8 mouse cellular contexts compared by ENCODE assay signal in the genomic region with DNA sequence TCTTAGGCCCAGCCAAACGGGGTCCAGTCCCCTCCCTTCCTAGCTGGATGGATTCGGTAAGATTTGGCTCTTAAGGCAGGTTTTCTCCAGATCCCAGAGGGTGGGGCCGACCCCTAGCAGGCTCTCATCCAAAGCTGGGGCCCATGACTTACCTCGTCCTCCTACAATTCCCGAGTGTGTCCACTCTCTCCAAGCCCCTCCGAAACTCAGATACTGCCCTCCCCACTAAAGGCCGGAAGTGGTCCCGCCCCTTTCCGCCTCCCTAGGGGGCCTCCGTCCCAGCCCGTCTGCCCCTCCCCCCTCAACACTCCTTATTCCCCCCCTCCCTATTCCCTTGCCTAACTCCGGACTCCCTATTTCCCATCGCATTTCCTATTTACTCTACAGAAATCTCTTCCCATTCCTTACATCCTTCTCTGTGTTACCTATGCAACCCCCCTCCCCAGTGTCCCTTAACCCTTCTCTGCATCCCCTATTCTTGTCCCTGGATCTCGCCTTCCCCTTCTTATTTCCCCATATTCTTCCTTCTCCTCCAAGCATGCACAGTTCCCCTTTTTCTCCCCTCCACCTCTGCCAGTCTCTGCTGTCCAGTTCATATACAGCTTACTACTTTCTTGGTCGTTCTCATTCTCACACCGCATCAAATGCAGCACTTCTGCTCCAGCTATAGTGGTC. TPM values are rescaled to one million over a fixed set of nuclear protein-coding genes. Genes with fewer than 3 reads are reported as not detected.
DNase-seq lines count a peak whose midpoint lies in the region; ATAC-seq and TF ChIP-seq lines count a peak whose summit lies in the region.

No protein-coding gene starts in this region.

- 13% methylated on average over 15 of the region's 16 CpGs for WGBS in intestine, embryonic 16.5 days
- WGBS in liver, adult 2 months: 3% methylated on average over 15 of the region's 16 CpGs
- 26% methylated on average over 16 of the region's 16 CpGs for WGBS in midbrain, embryonic 16.5 days

- no peaks in the 10 kb centered on the region for H3K36me3 ChIP-seq in intestine, embryonic 16.5 days (ENCODE audit: control insufficient read depth, insufficient read depth, low read length)
- no peaks in the 10 kb centered on the region for H3K36me3 ChIP-seq in liver, adult 2 months (ENCODE audit: control insufficient read depth, insufficient read depth, low read length)
- H3K36me3 ChIP-seq in midbrain, embryonic 16.5 days (ENCODE audit: control insufficient read depth, insufficient read depth, low read length): no peaks in the 10 kb centered on the region

- peak; percentile 79 for ATAC-seq in granulocyte monocyte progenitor cell, adult 5-6 weeks (replicated peaks; ENCODE audit: poor library complexity, severe bottlenecking)
- peak; percentile 63 for ATAC-seq in intestine, embryonic 16.5 days
- ATAC-seq in midbrain, embryonic 16.5 days: peak; percentile 78

- H3K79me2 ChIP-seq in liver, adult 2 months (ENCODE audit: control insufficient read depth, insufficient read depth, low read length): no peaks in the 10 kb centered on the region

- peak overlapping the region; percentile 53 for H3K27ac ChIP-seq in intestine, embryonic 16.5 days (ENCODE audit: low read length)
- H3K27ac ChIP-seq in liver, adult 2 months (replicated peaks; ENCODE audit: insufficient read depth, low read depth, low read length): no peak overlapping the region
- peak overlapping the region; percentile 87 for H3K27ac ChIP-seq in midbrain, embryonic 16.5 days (ENCODE audit: low read length)

- H3K4me2 ChIP-seq in intestine, embryonic 16.5 days (ENCODE audit: low read depth, low read length): peak overlapping the region; percentile 53
- peak overlapping the region; percentile 54 for H3K4me2 ChIP-seq in midbrain, embryonic 16.5 days (ENCODE audit: low read length)

- H3K4me3 ChIP-seq in intestine, embryonic 16.5 days (ENCODE audit: low read length): peak overlapping the region; percentile 51
- peak overlapping the region; percentile 66 for H3K4me3 ChIP-seq in liver, adult 2 months (ENCODE audit: insufficient read depth, low read depth, low read length)
- H3K4me3 ChIP-seq in midbrain, embryonic 16.5 days (ENCODE audit: low read depth, low read length): peak overlapping the region; percentile 52

- TF ChIP-seq CTCF in liver, adult 2 months (IDR thresholded peaks at IDR 0.05; ENCODE audit: low read depth, low read length): no peak

- H3K4me1 ChIP-seq in intestine, embryonic 16.5 days (ENCODE audit: control insufficient read depth, insufficient read depth, low read length): no peaks in the 10 kb centered on the region
- H3K4me1 ChIP-seq in liver, adult 2 months (ENCODE audit: control insufficient read depth, insufficient read depth, low read length): peaks cover 2% of the 10 kb centered on the region; the same call in 1 of the 2 replicates
- H3K4me1 ChIP-seq in midbrain, embryonic 16.5 days (ENCODE audit: control insufficient read depth, insufficient read depth, low read length): peaks cover 10% of the 10 kb centered on the region; the same call in 1 of the 2 replicates

- no peaks in the 10 kb centered on the region for H3K27me3 ChIP-seq in intestine, embryonic 16.5 days (replicated peaks; ENCODE audit: control insufficient read depth, insufficient read depth, low read length)
- H3K27me3 ChIP-seq in liver, adult 2 months (ENCODE audit: control insufficient read depth, insufficient read depth, low read length): no peaks in the 10 kb centered on the region
- no peaks in the 10 kb centered on the region for H3K27me3 ChIP-seq in midbrain, embryonic 16.5 days (ENCODE audit: control insufficient read depth, insufficient read depth, low read depth, low read length)

- TF ChIP-seq POLR2A in liver, adult 2 months (IDR thresholded peaks at IDR 0.05; ENCODE audit: extremely low read depth, insufficient read depth, low read length): no peak

- peak overlapping the region; percentile 64 for H3K9ac ChIP-seq in intestine, embryonic 16.5 days (ENCODE audit: low read depth, low read length)
- peak overlapping the region; percentile 54 for H3K9ac ChIP-seq in liver, adult 2 months (ENCODE audit: low read depth, low read length)
- H3K9ac ChIP-seq in midbrain, embryonic 16.5 days (ENCODE audit: low read depth, low read length): peak overlapping the region; percentile 61

- no peaks in the 10 kb centered on the region for H3K9me3 ChIP-seq in intestine, embryonic 16.5 days (ENCODE audit: control insufficient read depth, low read length)
- H3K9me3 ChIP-seq in midbrain, embryonic 16.5 days (replicated peaks; ENCODE audit: control insufficient read depth, low read length, poor library complexity, severe bottlenecking): no peaks in the 10 kb centered on the region

- peak; percentile 14 for DNase-seq in embryo, embryonic 10 days (ENCODE audit: low spot score)
- DNase-seq in embryo, embryonic 9.5 days (ENCODE audit: extremely low spot score): no peak
- DNase-seq in cerebellum, postnatal 36 days: peak; percentile 22 to 38
- no peak for DNase-seq in liver, adult 2 months (ENCODE audit: extremely low read depth, low read depth, low spot score)
- DNase-seq in testis, postnatal 10 days (ENCODE audit: low spot score): peak; percentile 83

RNA-seq across cellular contexts. Expression of gene Maged2, which starts 0.5 kb away (rescaled TPM):
- total RNA-seq in granulocyte monocyte progenitor cell, adult 5-6 weeks (2014; fragmentation: Nextera tagmentation): 3.3 and 3.8 TPM in 2 replicates
- total RNA-seq in granulocyte monocyte progenitor cell, adult 5-6 weeks (2017): 7.5 and 10.7 TPM in 2 replicates
- polyA plus RNA-seq in intestine, embryonic 16.5 days (2015; fragmentation: Nextera tagmentation; extraction: Ambion mirVana): 299 and 322 TPM in 2 replicates
- 8.3 and 8.4 TPM in 2 replicates for total RNA-seq in liver, adult 2 months (2014; rRNA removed)
- polyA plus RNA-seq in liver, adult 2 months (2012; rRNA removed): 4.0 and 4.8 TPM in 2 replicates
- 438 and 474 TPM in 2 replicates for polyA plus RNA-seq in midbrain, embryonic 16.5 days (2015; fragmentation: Nextera tagmentation; extraction: Ambion mirVana)

Comparison
In these comparisons a context has a peak if more than half of its experiments do, and no peak if none do; other contexts are left out.
1. DNase-seq: peak in embryo, embryonic 10 days (single experiment), cerebellum, postnatal 36 days (2 of 2) and testis, postnatal 10 days (single experiment); none in embryo, embryonic 9.5 days (single experiment) and liver, adult 2 months (single experiment).
2. RNA of gene Maged2, which starts 0.5 kb away (polyA plus RNA-seq): 438 to 474 TPM in midbrain, embryonic 16.5 days and 299 to 322 TPM in intestine, embryonic 16.5 days; 4.0 to 4.8 TPM in liver, adult 2 months; every median in the first group is over 10 times any median in the second.
3. Peak in every context shown above with its lines, with median percentiles within 50 percentile points of each other: ATAC-seq, H3K4me3 ChIP-seq and H3K9ac ChIP-seq.